Mouse (Mus musculus) gastrocnemius, adult 18-20 months (tissue): ENCODE results near the gene Rps11. TPM values are rescaled to one million over a fixed set of nuclear protein-coding genes. Genes with fewer than 3 reads are reported as not detected.
A peak's percentile ranks its signal among the peaks of the same experiment; 100 is the strongest.
"Not testable (repeated sequence)": the region's sequence is repeated elsewhere in the genome, so short reads cannot be mapped to it uniquely, and the experiment has no call there.

Experiments used
- DNase-seq: peaks from one replicate; pipeline ENCODE4 v3.0.0; 2021; ENCODE audit warnings: low spot score
- total RNA-seq, 2 experiments: library from RNA; stranded (reverse); gene quantifications; 2 replicates each; pipeline ENCODE4 v1.2.3; 2021

Gene Rps11
- total RNA-seq, 2 experiments from 2014 or later: 490 to 529 TPM

DNA sequence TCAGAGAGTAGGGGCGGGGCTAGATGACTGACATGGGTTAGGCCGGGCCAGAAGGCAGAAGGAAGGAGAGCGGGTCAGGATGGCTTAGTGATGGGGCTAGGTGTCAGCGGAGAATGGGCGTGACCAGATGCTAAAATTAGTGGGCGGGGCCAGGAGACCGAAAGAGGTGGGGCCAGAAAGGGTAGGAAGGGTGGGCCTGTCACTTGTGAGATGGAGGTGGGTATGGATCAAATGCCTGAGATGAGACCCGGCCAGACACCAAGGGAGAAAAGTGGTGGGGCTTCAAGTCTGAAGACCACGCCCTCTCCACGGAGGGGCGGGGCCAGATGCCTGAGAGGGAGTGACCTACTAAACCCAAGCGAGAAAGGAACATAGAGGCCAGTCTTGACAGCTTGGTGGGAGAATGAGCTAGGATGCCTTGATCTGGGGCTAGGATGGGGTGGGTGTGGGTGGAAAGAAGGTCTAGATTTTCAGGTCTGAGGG, 10.3 kb upstream of the Rps11 start:
- DNase-seq: no peak

DNA sequence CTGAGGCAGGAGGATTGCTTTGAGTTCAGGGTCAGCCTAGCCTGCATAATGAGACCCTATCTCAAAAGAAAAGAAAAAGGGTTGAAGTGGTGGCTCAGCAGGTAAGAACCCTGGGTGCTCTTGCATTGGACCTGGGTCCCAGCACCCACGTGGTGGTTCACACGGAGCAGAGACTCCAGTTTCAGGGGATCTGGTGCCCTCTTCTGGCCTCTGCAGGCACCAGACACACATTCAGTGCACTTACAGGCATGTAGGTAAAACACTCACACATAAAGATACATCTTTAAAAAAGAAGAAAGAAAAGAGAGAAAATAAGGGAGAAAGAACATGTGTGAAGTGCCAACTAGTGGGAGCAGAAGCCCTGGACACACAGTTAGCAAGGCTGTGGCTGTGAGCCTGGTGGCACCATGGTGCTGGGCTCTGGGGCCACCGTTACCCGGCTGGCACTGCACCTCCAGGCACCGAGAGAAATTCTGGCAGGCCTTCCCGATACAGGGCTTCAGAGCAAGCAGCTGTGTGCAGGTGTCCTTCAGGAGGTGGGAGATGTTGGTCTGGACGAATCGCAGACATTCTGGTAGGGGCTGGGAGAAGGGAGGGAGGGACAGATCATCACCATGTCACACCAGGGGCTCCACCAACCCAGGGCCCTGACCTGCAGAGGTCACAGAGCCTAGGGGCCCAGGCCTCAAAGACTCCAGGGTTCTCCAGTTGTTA, 9.4 kb upstream of the Rps11 start:
- no peak for DNase-seq

DNA sequence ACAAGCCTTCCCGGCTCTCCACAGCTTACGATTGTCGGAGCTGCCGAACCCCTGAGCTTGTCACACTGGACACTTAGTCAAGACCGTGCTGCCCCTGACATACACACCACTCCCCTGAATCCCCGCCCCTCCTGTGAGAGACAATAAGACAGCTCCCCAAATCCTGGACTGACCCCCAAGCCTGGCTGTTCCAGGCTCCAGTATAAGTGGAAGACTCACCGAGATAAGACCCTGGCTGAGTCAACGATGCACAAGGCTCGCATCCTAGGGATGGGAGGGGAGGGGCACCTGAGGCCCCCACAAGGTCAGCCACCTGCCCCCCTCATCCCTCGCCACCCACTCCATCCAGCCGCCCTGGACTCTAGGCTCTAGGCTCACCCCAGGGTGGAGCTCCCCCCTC, 7.6 kb upstream of the Rps11 start:
- no peak for DNase-seq

DNA sequence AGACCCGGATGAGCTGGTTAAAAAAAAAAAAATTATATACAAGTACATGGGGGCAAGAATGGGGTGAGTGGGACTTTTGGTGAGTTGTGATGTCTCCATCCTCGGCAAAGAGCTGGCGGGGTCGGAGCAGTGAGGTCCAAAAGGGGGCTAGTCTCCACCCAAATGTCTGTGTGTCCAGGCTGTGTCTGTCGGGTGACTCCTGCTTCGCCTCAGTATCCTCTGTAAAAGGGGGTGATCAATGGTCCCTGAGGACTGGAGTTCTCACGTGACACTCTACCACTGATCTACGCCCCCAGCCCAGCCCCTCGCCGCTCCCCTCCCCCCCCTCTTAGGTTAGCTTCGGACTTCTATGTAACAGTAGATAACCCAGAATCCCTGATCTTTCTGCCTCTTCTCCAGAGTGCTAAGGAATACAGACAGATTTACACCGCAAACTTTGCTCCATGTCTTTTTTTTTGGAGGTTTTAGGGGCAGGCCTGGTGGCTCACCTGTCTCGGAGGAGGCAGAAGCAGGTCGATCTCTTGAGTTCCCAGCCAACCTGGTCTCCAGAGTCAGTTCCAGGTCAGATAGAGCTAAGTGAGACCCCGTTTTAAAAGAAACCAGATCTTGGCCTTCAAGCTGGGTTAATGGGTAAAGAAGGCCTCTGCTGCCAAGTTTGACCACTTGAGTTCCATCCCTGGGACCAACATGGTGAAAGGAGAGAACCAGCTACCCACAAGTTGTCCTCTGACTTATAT, 5.7 kb upstream of the Rps11 start:
- no peak for DNase-seq

- DNase-seq: peak; percentile 51
Observed at GRCm38 (mm10) chr7:45129318-45129717, 5.1 kb upstream of the Rps11 start.

- peak; percentile 99 for DNase-seq
Observed at GRCm38 (mm10) chr7:45128624-45129246, 4.5 kb upstream of the Rps11 start, which contains the start of gene Rpl13a. Gene Rpl13a, minus strand, starts transcription at chr7:45128761.

DNA sequence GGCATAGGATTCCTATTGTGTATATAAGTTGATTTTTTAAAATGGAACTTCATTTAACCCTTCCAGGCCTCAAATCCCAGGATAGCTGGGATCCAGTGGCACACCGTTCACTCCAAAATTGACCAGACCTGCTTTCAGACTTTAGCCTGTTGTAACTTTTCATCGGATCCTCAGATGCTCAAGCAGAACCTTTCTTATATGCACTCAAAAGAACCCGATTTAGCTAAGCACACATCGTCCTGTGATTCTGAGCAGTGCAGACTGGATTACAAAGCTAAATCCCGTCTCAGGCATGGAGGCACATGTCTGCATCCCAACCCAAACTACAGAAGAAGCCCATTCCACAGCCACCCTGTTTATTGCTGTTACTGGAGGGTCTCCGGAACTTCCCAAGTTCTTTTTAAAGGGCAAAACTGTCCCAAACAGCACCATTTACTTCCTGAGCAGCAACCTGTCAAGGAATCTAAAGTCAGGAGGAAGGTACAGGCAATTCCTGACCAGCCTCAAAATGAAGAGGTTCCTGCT, 3.5 kb upstream of the Rps11 start:
- no peak for DNase-seq

DNA sequence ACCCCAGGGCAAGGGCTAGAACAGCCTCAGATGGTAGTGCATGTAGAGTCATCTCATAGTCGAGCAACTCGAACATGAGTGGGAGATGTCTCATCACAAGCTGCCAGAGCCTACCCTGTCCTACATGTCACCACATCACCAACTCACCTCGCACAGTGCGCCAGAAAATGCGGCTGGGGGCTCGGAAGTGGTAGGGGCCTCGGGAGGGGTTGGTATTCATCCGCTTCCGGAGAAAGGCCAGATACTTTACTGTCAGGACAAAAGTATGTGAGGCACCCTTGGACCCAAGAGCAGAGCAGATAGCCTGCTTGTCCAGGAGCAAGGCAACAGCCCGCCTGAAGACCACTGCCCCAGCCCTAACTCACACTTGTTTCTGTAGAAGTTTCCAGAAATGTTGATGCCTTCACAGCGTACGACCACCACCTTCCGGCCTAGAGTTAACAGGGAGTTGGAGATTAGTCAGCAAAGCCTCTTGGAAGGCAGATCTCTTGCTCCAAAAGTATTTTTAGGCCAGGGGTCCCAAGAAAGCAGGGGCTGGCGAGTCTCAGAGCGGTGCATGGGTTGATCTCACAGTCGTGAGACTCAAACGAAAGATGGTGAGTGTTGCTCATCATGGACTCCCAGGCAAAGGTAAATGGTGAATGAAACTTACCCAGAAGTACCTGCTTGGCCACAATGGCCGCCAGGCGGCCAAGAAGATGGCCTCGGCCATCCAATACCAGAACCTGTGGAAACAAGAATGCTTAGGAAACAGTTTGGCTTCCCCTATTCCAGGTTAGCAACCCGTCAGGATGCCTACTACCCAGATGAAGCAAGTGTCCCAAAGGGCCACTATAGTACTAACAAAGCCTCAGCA, 2.8 kb upstream of the Rps11 start:
- DNase-seq: no peak

GRCm38 (mm10) chr7:45126147-45126843, 2.1 kb upstream of the Rps11 start:
- DNase-seq: no peak

DNA sequence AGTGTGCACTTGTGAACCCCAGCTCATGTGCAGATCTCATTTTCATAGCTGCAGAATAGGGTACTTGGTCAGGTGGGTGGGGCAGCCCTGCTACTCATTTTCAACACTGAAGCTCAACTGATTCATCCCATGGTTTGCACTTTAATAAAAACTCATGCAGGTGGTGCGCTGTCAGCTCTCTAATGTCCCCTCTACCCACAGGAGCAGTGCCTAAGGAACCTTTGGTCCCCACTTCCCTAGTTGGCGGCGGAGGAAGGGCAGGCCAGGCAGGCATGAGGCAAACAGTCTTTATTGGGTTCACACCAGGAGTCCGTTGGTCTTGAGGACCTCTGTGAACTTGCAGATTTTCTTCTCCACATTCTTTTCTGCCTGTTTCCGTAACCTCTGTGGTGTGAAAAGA, 1.4 kb upstream of the Rps11 start:
- not testable (repeated sequence) for DNase-seq

DNA sequence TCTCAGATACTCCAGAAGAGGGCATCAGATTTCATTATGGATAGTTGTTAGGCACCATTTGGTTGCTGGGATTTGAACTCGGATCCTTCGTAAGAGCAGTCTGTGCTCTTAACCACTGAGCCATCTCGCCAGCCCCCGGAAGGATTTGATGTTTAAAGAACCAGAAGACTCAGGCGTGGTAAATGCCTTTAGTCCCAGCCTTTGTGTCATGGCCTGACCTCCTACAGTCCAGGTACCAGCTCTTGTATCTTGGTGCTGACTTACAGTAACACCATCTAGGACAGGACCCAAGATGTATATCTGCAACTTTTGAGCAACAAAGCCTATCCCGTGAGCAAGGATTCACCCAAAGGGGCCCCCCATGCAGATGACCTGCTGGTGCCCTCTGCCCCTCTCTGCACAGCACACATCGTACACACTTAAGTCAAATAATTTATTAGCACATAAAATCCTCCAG, 933 bp upstream of the Rps11 start:
- no peak for DNase-seq

DNA sequence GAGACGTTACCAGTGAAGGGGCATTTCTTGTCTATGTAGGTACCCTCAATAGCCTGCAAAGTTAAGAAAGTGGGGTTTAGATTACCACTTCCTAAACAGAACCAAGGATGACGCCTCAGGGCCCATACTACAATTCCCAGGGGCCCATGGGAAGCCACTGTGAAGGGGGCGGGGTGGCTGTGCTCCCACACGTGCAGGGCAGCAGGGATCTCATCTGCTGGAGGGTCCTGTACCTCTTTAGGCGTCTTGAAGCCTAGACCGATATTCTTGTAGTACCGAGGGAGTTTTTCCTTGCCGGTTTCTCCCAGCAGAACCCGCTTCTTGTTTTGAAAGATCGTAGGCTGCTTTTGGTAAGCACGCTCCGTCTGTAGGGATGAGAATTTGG, 1.1 kb downstream of the Rps11 start:
- DNase-seq: no peak

- DNase-seq: no peak
Observed at GRCm38 (mm10) chr7:45122561-45123185, 1.6 kb downstream of the Rps11 start.

- DNase-seq: no peak
Observed at GRCm38 (mm10) chr7:45121966-45122365, 2.3 kb downstream of the Rps11 start.

DNA sequence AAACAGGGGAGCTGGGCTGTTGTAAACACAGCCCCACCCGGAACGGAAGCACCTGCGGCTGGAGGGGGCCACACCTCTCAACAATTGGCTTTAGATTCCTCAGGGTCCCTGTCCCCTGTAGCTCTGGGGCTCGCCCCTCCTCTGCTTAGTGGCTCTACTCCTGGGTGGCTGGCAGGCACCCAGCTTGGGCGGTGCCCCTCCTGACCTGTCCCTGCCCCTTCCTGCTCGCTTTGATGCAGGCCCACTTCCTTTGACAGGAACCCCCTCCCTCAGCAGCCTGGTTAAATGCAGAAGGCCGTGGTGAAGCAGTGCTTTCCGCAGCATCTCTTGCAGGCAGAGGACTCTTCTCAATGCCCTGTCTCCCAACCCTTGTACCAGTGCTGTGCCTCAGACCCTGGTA, 2.8 kb downstream of the Rps11 start:
- DNase-seq: peak; percentile 38

- no peak for DNase-seq
Observed at GRCm38 (mm10) chr7:45119780-45120709, 4.2 kb downstream of the Rps11 start.

- DNase-seq: no peak
Observed at GRCm38 (mm10) chr7:45118336-45118735, 5.9 kb downstream of the Rps11 start.

GRCm38 (mm10) chr7:45117566-45117965, 6.7 kb downstream of the Rps11 start:
- DNase-seq: no peak

GRCm38 (mm10) chr7:45113476-45113875, 10.8 kb downstream of the Rps11 start:
- DNase-seq: no peak
